Mouse (Mus musculus) heart, embryonic 16.5 days (tissue): ENCODE data around the gene Dazap2. TPM values are rescaled to one million over a fixed set of nuclear protein-coding genes. Genes with fewer than 3 reads are reported as not detected.
"Not testable (repeated sequence)": the region's sequence is repeated elsewhere in the genome, so short reads cannot be mapped to it uniquely, and the experiment has no call there.

Experiments used
- ATAC-seq: fragments of 200-750 bp; cut with Nextera tagmentation; replicated peaks from 2 replicates; pipeline ENCODE4 v1.8.0; 2017; ENCODE audit warnings: moderate number of reproducible peaks; ENCODE audit not compliant: insufficient read depth, low FRiP score; ENCODE audit errors: extremely low read depth
- H3K27ac ChIP-seq: fragments of 300-500 bp; sonication (generic); 2 replicates; pipeline ENCODE4 v1.5.1; 2014; ENCODE audit warnings: mild to moderate bottlenecking, low read length, control low read depth, moderate library complexity
- H3K27me3 ChIP-seq: fragments of 300-500 bp; sonication (generic); 2 replicates; pipeline ENCODE4 v1.6.1; 2014; ENCODE audit warnings: low read length, mixed read lengths; ENCODE audit not compliant: control insufficient read depth, insufficient read depth
- H3K36me3 ChIP-seq: fragments of 300-500 bp; sonication (generic); 2 replicates; pipeline ENCODE4 v1.6.1; 2014; ENCODE audit not compliant: control insufficient read depth, insufficient read depth
- H3K4me1 ChIP-seq: fragments of 300-500 bp; sonication (generic); 2 replicates; pipeline ENCODE4 v1.6.1; 2014; ENCODE audit warnings: low read length, mixed read lengths; ENCODE audit not compliant: control insufficient read depth, insufficient read depth
- H3K4me2 ChIP-seq: fragments of 300-500 bp; sonication (generic); 2 replicates; pipeline ENCODE4 v1.6.1; 2014; ENCODE audit warnings: low read depth, mild to moderate bottlenecking, control low read depth, low read length
- H3K4me3 ChIP-seq: fragments of 300-500 bp; sonication (generic); 2 replicates; pipeline ENCODE4 v1.5.1; 2014; ENCODE audit warnings: mild to moderate bottlenecking, control low read depth, low read length
- H3K9ac ChIP-seq: fragments of 300-500 bp; sonication (generic); 2 replicates; pipeline ENCODE4 v1.6.1; 2014; ENCODE audit warnings: low read length, control low read depth
- H3K9me3 ChIP-seq: fragments of 300-500 bp; sonication (generic); replicated peaks from 2 replicates; pipeline ENCODE4 v1.6.1; 2016; ENCODE audit warnings: low read length; ENCODE audit not compliant: control insufficient read depth
- WGBS: fragments of 180-500 bp; shearing (Covaris S2); extraction: QIAGEN DNeasy Blood & Tissue Kit; methylation state at CpG from one replicate; pipeline ENCODE4 v1.1.7; 2014; 5-methylcytosine and 5-hydroxymethylcytosine counted together
- polyA plus RNA-seq: library from polyadenylated mRNA; unstranded; fragments of >200 nt; fragmentation: Nextera tagmentation; extraction: Ambion mirVana; gene quantifications from 2 replicates; pipeline ENCODE4 v1.2.1, GENCODE M21; 2015

Gene Dazap2
- polyA plus RNA-seq, 1 experiment from 2014 or later: 247 TPM

DNA sequence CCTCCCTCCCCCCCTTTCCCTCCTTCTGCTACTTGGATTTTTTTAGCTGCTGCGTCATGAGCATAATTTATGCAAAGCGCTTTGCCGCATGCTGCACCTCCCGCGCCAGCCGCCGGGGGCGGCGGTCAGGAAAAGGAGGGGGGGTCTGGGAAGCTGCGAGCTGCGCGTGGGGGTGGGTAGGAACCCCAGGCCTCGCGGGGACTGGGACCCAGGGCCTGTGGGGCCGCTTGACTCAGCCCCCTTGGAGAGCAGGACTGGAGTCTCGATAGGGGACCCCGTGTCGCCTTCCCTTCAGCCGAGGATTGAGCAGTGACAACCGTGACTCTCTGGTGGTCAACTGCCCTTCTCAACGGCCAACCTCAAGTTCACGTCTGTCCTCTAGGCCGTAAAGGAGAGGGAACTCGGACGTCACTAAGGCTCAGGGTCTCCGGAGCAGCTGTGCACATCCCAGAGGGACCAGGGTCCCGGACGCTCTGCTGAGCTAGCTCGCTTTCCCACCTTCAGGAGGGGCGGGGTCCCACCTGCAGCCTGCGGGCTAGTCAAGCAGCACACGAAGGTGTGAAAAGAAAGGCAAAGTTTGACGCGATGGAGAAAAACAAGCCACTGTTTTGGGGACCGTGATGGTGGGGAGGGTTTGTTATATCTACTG is 15.0 kb upstream of the Dazap2 start:
- H3K4me3 ChIP-seq: peak overlapping the region; percentile 82
- peaks cover 12% of the 10 kb centered on the region for H3K4me1 ChIP-seq
- peak overlapping the region; percentile 99 for H3K4me2 ChIP-seq
- peaks cover 8% of the 10 kb centered on the region; the same call in 1 of the 2 replicates for H3K27me3 ChIP-seq
- peak overlapping the region; percentile 91 for H3K9ac ChIP-seq
- 2% methylated on average over 35 of the region's 35 CpGs for WGBS
- no peaks in the 10 kb centered on the region for H3K36me3 ChIP-seq
- H3K9me3 ChIP-seq: no peaks in the 10 kb centered on the region
- peak; percentile 67 for ATAC-seq
- H3K27ac ChIP-seq: peak overlapping the region; percentile 79

- 27% methylated on average over 21 of the region's 21 CpGs for WGBS
- ATAC-seq: no peak
- H3K27ac ChIP-seq: no peak overlapping the region
- H3K4me3 ChIP-seq: peak overlapping the region; percentile 82
- no peaks in the 10 kb centered on the region for H3K36me3 ChIP-seq
- H3K27me3 ChIP-seq: peaks cover 8% of the 10 kb centered on the region; the same call in 1 of the 2 replicates
- H3K4me2 ChIP-seq: peak overlapping the region; percentile 99
- H3K4me1 ChIP-seq: peaks cover 12% of the 10 kb centered on the region
- H3K9me3 ChIP-seq: no peaks in the 10 kb centered on the region
- no peak overlapping the region; the same call in 1 of the 2 replicates for H3K9ac ChIP-seq
Measured at GRCm38 (mm10) chr15:100600696-100601272, 14.4 kb upstream of the Dazap2 start.

GRCm38 (mm10) chr15:100601669-100602068 is 13.5 kb upstream of the Dazap2 start:
- Histone ChIP-seq H3K27me3 (peaks cover 8% of the 10 kb centered on the region; the same call in 1 of the 2 replicates), H3K9me3 (no peaks in the 10 kb centered on the region), H3K4me1 (peaks cover 12% of the 10 kb centered on the region), H3K4me3 (no peak overlapping the region), H3K4me2 (no peak overlapping the region), H3K36me3 (no peaks in the 10 kb centered on the region), H3K27ac (no peak overlapping the region), H3K9ac (no peak overlapping the region)
- ATAC-seq: no peak
- WGBS: 53% methylated on average over 3 of the region's 3 CpGs

- ATAC-seq, H3K27ac ChIP-seq, H3K36me3 ChIP-seq, H3K9me3 ChIP-seq, H3K9ac ChIP-seq, H3K27me3 ChIP-seq, H3K4me1 ChIP-seq, H3K4me3 ChIP-seq, H3K4me2 ChIP-seq: not testable (repeated sequence)
- 86% methylated on average over 8 of the region's 8 CpGs for WGBS
Measured at GRCm38 (mm10) chr15:100606677-100607076, 8.5 kb upstream of the Dazap2 start.

DNA sequence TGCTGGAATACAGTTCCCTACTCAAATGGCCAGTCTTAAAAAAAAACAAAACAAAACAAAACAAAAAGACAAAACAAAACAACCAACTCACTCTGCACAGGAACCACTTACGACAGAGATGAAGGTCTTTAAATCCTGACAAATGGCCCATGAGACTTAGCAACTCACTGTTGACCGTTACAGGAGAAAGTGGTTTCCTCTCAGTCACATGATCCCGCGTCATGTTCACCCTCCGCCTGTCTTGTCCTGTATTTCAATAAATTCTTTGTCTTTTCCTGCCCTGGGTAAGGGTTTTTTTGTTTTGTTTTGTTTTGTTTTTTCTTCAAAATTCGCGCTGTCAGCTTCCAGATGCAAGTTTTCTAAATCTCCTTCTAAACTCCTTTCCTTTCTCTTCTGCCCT is 3.2 kb upstream of the Dazap2 start:
- Histone ChIP-seq H3K9me3 (no peaks in the 10 kb centered on the region), H3K27ac (no peak overlapping the region), H3K9ac (no peak overlapping the region), H3K4me2 (no peak overlapping the region), H3K4me3 (no peak overlapping the region), H3K36me3 (peaks cover under 1% of the 10 kb centered on the region; the same call in 1 of the 2 replicates), H3K4me1 (peaks cover 17% of the 10 kb centered on the region), H3K27me3 (no peaks in the 10 kb centered on the region)
- ATAC-seq: no peak
- 81% methylated on average over 7 of the region's 7 CpGs for whole genome bisulfite sequencing

DNA sequence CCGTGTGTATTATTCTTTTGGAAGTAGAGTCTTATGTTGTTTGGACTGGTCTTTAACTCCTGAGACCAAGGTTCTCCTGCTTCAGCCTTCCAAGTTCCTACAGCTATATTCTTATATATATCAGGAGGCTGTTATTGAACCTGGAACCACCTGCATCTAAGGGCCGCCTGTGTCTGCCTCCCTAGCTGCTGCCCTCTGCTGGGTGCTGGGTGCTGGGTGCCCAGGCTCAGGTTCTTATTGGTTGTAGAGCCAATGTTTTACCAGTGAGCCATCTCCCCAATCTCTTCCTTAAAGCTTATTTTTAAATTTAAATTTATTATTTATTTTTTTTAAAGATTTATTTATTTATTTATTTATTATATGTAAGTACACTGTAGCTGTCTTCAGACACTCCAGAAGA is 2.7 kb upstream of the Dazap2 start:
- Histone ChIP-seq H3K27me3 (no peaks in the 10 kb centered on the region), H3K36me3 (peaks cover 2% of the 10 kb centered on the region; the same call in 1 of the 2 replicates), H3K27ac (no peak overlapping the region), H3K9me3 (no peaks in the 10 kb centered on the region), H3K4me3 (no peak overlapping the region), H3K4me2 (no peak overlapping the region), H3K4me1 (peaks cover 17% of the 10 kb centered on the region), H3K9ac (no peak overlapping the region)
- 65% methylated on average over 2 of the region's 2 CpGs for WGBS
- ATAC-seq: no peak

- peak overlapping the region; percentile 40 for H3K4me3 ChIP-seq
- no peak overlapping the region for H3K27ac ChIP-seq
- no peaks in the 10 kb centered on the region for H3K9me3 ChIP-seq
- H3K4me2 ChIP-seq: peak overlapping the region; percentile 61
- no peaks in the 10 kb centered on the region for H3K27me3 ChIP-seq
- peaks cover 13% of the 10 kb centered on the region for H3K36me3 ChIP-seq
- H3K9ac ChIP-seq: peak overlapping the region; percentile 42; the same call in 1 of the 2 replicates
- H3K4me1 ChIP-seq: peaks cover 17% of the 10 kb centered on the region
- WGBS: 9% methylated on average over 16 of the region's 16 CpGs
- ATAC-seq: no peak
Measured at GRCm38 (mm10) chr15:100613584-100613983, 1.6 kb upstream of the Dazap2 start.

DNA sequence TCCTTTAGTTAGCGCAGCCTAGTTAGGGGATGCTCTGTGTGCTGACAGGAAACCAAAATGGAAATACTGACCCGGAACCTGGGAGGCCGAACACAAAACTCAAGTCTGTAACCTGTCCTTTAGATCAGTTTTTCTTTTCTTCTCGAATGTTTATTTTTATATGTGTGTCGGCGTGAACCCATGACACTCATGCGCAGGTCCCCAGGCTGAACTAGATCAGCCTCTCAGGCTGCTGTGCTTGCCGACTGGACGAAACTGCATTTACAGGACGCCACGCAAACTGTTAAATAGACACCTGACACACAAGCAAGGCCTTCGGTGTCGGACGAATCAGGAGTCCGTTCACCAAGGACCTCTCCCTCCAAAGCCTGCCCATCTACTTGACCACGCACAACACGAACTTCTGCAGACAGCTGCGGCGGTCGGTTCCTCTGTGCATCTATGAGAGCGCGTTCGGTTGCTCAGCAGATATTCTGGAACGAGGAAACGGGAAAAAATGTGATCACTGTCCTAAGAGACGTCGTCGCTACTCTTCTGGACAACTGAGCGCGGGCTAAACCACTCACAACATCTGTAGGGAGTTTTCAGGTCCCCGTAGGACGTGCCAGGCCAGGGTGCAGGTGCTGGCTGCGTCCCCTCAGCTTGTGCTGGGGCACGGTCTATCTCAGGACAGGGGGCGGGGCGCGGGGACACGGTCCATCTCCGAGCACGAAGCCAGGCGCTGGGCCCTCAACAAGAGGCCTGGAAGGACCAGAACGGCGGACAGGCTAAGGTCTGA is 742 bp upstream of the Dazap2 start:
- peak overlapping the region; percentile 83 for H3K9ac ChIP-seq
- H3K4me2 ChIP-seq: peak overlapping the region; percentile 89
- WGBS: 10% methylated on average over 43 of the region's 43 CpGs
- ATAC-seq: peak; percentile 0; the same call in 1 of the 2 replicates
- H3K4me3 ChIP-seq: peak overlapping the region; percentile 96
- H3K27me3 ChIP-seq: no peaks in the 10 kb centered on the region
- peaks cover 17% of the 10 kb centered on the region for H3K4me1 ChIP-seq
- peaks cover 19% of the 10 kb centered on the region for H3K36me3 ChIP-seq
- no peaks in the 10 kb centered on the region for H3K9me3 ChIP-seq
- H3K27ac ChIP-seq: peak overlapping the region; percentile 86

DNA sequence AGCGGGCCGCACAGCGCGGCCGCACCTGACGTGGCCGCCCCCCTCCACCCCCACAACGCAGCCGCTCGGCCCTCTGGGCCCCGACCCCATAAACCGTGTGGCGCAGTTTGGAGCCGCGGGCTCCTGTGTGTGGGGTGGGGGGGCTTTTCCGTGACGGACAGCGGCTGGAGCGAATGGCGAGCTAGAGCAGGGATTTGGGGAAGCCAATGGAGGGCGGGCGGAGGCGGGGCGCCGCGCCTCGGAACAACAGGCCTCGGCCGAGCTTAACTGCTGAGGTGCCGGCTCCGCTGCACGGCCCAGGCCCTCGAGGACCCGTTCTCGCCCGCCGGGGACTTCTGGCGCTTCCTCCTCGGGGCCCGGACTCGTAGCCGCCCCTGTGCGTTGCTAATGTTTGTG is 674 bp downstream of the Dazap2 start:
- peak; percentile 81 for ATAC-seq

More for the DNA sequence above, 674 bp downstream of the Dazap2 start:
- peak overlapping the region; percentile 96 for H3K4me3 ChIP-seq
- no peaks in the 10 kb centered on the region for H3K9me3 ChIP-seq
- H3K4me1 ChIP-seq: peaks cover 17% of the 10 kb centered on the region
- no peaks in the 10 kb centered on the region for H3K27me3 ChIP-seq
- peak overlapping the region; percentile 89 for H3K4me2 ChIP-seq
- WGBS: under 1% methylated on average over 40 of the region's 43 CpGs
- H3K27ac ChIP-seq: peak overlapping the region; percentile 99
- peak overlapping the region; percentile 99 for H3K9ac ChIP-seq
- H3K36me3 ChIP-seq: peaks cover 28% of the 10 kb centered on the region
